9 mouse cellular contexts compared by ENCODE assay signal in the genomic region with DNA sequence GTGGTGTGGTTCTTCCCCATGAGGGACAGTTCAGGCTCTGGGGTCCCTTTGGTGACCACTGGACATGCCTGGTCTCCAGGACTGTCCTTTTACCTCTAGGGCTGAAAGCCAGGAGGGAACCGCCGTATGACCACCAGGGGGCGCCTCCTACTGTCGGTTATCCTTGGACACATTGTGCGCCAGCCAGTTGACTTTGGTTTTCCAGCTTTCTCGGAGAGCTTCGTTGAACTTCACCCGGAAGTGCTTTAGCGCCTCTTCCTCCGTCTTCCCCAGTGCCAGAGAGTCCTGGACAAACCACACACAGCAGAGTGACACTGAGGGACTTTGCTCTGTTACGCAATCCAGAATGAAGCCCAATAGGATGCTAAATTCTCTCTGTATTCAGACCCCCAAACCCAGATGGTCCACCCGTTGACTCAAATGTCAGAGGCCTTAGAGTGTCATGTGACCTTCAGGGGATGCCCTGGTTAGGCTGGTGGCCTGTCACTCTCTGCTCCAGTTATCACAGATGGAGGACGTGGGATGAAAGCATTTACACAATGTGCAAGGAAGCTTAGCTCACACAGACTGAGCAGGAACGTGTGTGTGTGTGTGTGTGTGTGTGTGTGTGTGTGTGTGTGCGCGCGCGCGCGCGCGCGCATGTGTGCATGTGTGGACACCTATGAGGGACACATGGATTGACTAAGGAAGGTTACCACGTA. TPM values are rescaled to one million over a fixed set of nuclear protein-coding genes. Genes with fewer than 3 reads are reported as not detected.
DNase-seq lines count a peak whose midpoint lies in the region; ATAC-seq and TF ChIP-seq lines count a peak whose summit lies in the region.
"Had no signal": no experiment of that assay in that cellular context is flagged by ENCODE, and none has a peak within 500 bp of the region (broad histone marks: within the 10 kb centered on the region; RNA-seq: fewer than 3 reads in every experiment).

No protein-coding gene starts in this region.

- peak; percentile 84 for TF ChIP-seq CTCF in testis, adult 2 months (IDR thresholded peaks at IDR 0.05; ENCODE audit: control insufficient read depth, insufficient read depth, insufficient replicate concordance, low read depth, low read length)

- H3K27me3 ChIP-seq in heart, embryonic 12.5 days (replicated peaks): no peaks in the 10 kb centered on the region
- no peaks in the 10 kb centered on the region for H3K27me3 ChIP-seq in limb, embryonic 10.5 days (ENCODE audit: low read depth, poor library complexity, severe bottlenecking)
- H3K27me3 ChIP-seq in testis, adult 2 months (ENCODE audit: control insufficient read depth, insufficient read depth, low read length): no peaks in the 10 kb centered on the region
- H3K27me3 ChIP-seq: megakaryocyte, embryonic 14.5 days had no signal

- no peak overlapping the region for H3K4me2 ChIP-seq in heart, embryonic 12.5 days

- no peak for ATAC-seq in heart, embryonic 12.5 days (ENCODE audit: insufficient number of reproducible peaks, low FRiP score)

- H3K4me3 ChIP-seq in heart, embryonic 12.5 days: no peak overlapping the region
- no peak overlapping the region for H3K4me3 ChIP-seq in limb, embryonic 10.5 days
- no peak overlapping the region for H3K4me3 ChIP-seq in testis, adult 2 months (ENCODE audit: control insufficient read depth, low read depth, low read length)
- H3K4me3 ChIP-seq: megakaryocyte, embryonic 14.5 days had no signal

- 67% methylated on average over 24 of the region's 24 CpGs for whole genome bisulfite sequencing in heart, embryonic 12.5 days
- 72% methylated on average over 24 of the region's 24 CpGs for WGBS in limb, embryonic 10.5 days

- H3K27ac ChIP-seq in heart, embryonic 12.5 days (ENCODE audit: poor library complexity, severe bottlenecking): no peak overlapping the region
- H3K27ac ChIP-seq in limb, embryonic 10.5 days: no peak overlapping the region
- no peak overlapping the region for H3K27ac ChIP-seq in testis, adult 2 months (ENCODE audit: control insufficient read depth, insufficient read depth, low read depth, low read length)

- no peaks in the 10 kb centered on the region for H3K9me3 ChIP-seq in heart, embryonic 12.5 days (replicated peaks)
- H3K9me3 ChIP-seq in limb, embryonic 10.5 days (replicated peaks): no peaks in the 10 kb centered on the region
- H3K9me3 ChIP-seq: megakaryocyte, embryonic 14.5 days had no signal

- peaks cover 71% of the 10 kb centered on the region for H3K36me3 ChIP-seq in heart, embryonic 12.5 days
- peaks cover 64% of the 10 kb centered on the region for H3K36me3 ChIP-seq in limb, embryonic 10.5 days
- no peaks in the 10 kb centered on the region; the same call in 1 of the 2 replicates for H3K36me3 ChIP-seq in testis, adult 2 months (ENCODE audit: control insufficient read depth, insufficient read depth, low read length)

- DNase-seq in heart, adult 11 months: peak; percentile 96
- DNase-seq in cerebellum, adult 11 months: peak; percentile 66
- peak; percentile 58 to 64 for DNase-seq in frontal cortex, postnatal 14 days (ENCODE audit: low spot score in 2 of 2)
- peak; percentile 66 for DNase-seq in kidney, adult 11 months
- peak; percentile 84 for DNase-seq in limb, embryonic 10.5 days (ENCODE audit: low spot score)
- DNase-seq in naive thymus-derived CD4-positive, alpha-beta T cell, adult 2 months (ENCODE audit: low read depth): peak; percentile 76

- no peak overlapping the region for H3K9ac ChIP-seq in heart, embryonic 12.5 days

- TF ChIP-seq POLR2A in testis, adult 2 months (IDR thresholded peaks at IDR 0.05; ENCODE audit: control insufficient read depth, low read depth, low read length): no peak

- 0 out of 2 replicates have a peak, but pooled peaks cover 3% of the 10 kb centered on the region for H3K4me1 ChIP-seq in heart, embryonic 12.5 days (replicated peaks)
- no peaks in the 10 kb centered on the region for H3K4me1 ChIP-seq in limb, embryonic 10.5 days
- no peaks in the 10 kb centered on the region for H3K4me1 ChIP-seq in testis, adult 2 months (ENCODE audit: control insufficient read depth, insufficient read depth, low read length)

RNA-seq across cellular contexts. Expression of a gene that starts 51.7 kb away (rescaled TPM):
- 3.5 and 3.7 TPM in 2 replicates for polyA plus RNA-seq in heart, embryonic 12.5 days (2016; fragmentation: Nextera tagmentation; extraction: Ambion mirVana)
- polyA plus RNA-seq in limb, embryonic 10.5 days (2016; fragmentation: Nextera tagmentation; extraction: Ambion mirVana): 2.7 and 3.4 TPM in 2 replicates
- polyA plus RNA-seq in testis, adult 2 months (2012; rRNA removed): 27.7 and 28.5 TPM in 2 replicates
